Mouse (Mus musculus) heart, adult 2 months (tissue): ENCODE measurements at regions not wholly inside any gene's neighbourhood (a gene's known extent, or its start where the extent isn't known, plus 50 kb on each side); places are given as distances from the start of the nearest gene placed in this dataset.

Experiments used
- DNase-seq, 2 experiments: peaks; one replicate each; pipeline ENCODE4 v3.0.0; 2021
- H3K27ac ChIP-seq: fragments of 200-600 bp; 2 replicates; pipeline ENCODE4 v1.8.1; 2022
- H3K27me3 ChIP-seq: fragments of 200-500 bp; 2 replicates; pipeline ENCODE4 v1.6.1; 2012; ENCODE audit warnings: mild to moderate bottlenecking, low read length, inconsistent platforms, mixed read lengths; ENCODE audit not compliant: control insufficient read depth, insufficient read depth
- H3K36me3 ChIP-seq: fragments of 200-500 bp; 2 replicates; pipeline ENCODE4 v1.6.1; 2012; ENCODE audit warnings: low read length, inconsistent platforms; ENCODE audit not compliant: control insufficient read depth, insufficient read depth
- H3K4me1 ChIP-seq: fragments of 200-500 bp; 2 replicates; pipeline ENCODE4 v1.6.1; 2011; ENCODE audit warnings: low read length; ENCODE audit not compliant: control insufficient read depth, insufficient read depth
- H3K4me3 ChIP-seq: fragments of 200-600 bp; 2 replicates; pipeline ENCODE4 v1.8.1; 2022
- H3K79me2 ChIP-seq: fragments of 200-500 bp; replicated peaks from 2 replicates; pipeline ENCODE4 v1.6.1; 2012; ENCODE audit warnings: mild to moderate bottlenecking, inconsistent platforms, low read length, moderate library complexity, mixed read lengths; ENCODE audit not compliant: control insufficient read depth, insufficient read depth
- H3K9ac ChIP-seq: fragments of 200-500 bp; 2 replicates; pipeline ENCODE4 v1.6.1; 2012; ENCODE audit warnings: low read depth, mild to moderate bottlenecking, control low read depth, inconsistent platforms, low read length, mixed read lengths
- CTCF ChIP-seq: fragments of 200-600 bp; IDR thresholded peaks from 2 replicates; pipeline ENCODE4 v1.8.1; 2022; ENCODE audit warnings: antibody characterized with exemption, mild to moderate bottlenecking, moderate library complexity
- EP300 ChIP-seq: fragments of 200-500 bp; IDR thresholded peaks from 2 replicates; pipeline ENCODE4 v1.6.1; 2011; ENCODE audit warnings: low read depth, low read length, control low read depth; ENCODE audit not compliant: insufficient read depth
- POLR2A ChIP-seq: fragments of 200-500 bp; IDR thresholded peaks from 2 replicates; pipeline ENCODE4 v1.6.1; 2011; ENCODE audit warnings: mild to moderate bottlenecking, low read depth, low read length, control low read depth; ENCODE audit not compliant: insufficient read depth
- WGBS: fragments of 180-500 bp; shearing (Covaris S2); methylation state at CpG from one replicate; pipeline ENCODE4 v1.1.7; 2018; 5-methylcytosine and 5-hydroxymethylcytosine counted together
- intact Hi-C: fragments of 180-260 bp; cut with DNase I; formaldehyde crosslinking; loops from one replicate; pipeline ENCODE4 v1.15.1; 2025

GRCm38 (mm10) chr7:37270841-37271240 lies 502.6 kb downstream of the Zfp536 start:
- Histone ChIP-seq H3K4me3 (no peak overlapping the region), H3K27me3 (no peaks in the 10 kb centered on the region), H3K9ac (no peak overlapping the region), H3K27ac (no peak overlapping the region), H3K79me2 (no peaks in the 10 kb centered on the region), H3K4me1 (no peaks in the 10 kb centered on the region), H3K36me3 (no peaks in the 10 kb centered on the region)
- no peak for DNase-seq
- intact Hi-C loops: no loop called here
- WGBS: 80% methylated on average over 3 of the region's 3 CpGs
- TF ChIP-seq POLR2A (no peak), EP300 (no peak), CTCF (no peak)

- Histone ChIP-seq H3K27me3 (no peaks in the 10 kb centered on the region), H3K4me1 (no peaks in the 10 kb centered on the region), H3K9ac (no peak overlapping the region), H3K27ac (no peak overlapping the region), H3K79me2 (no peaks in the 10 kb centered on the region), H3K36me3 (no peaks in the 10 kb centered on the region), H3K4me3 (no peak overlapping the region)
- TF ChIP-seq CTCF: no peak
- TF ChIP-seq EP300: no peak
- no peak for TF ChIP-seq POLR2A
- intact Hi-C loops: no loop called here
- WGBS: 30% methylated on average over 5 of the region's 5 CpGs
- peak; percentile 41 to 51 for DNase-seq
Measured at GRCm38 (mm10) chr7:37290018-37290417, 483.4 kb downstream of the Zfp536 start.

- no peak overlapping the region for H3K27ac ChIP-seq
- H3K27me3 ChIP-seq: no peaks in the 10 kb centered on the region
- DNase-seq: peak; percentile 6 to 20
- no peaks in the 10 kb centered on the region for H3K4me1 ChIP-seq
- no peaks in the 10 kb centered on the region for H3K79me2 ChIP-seq
- H3K4me3 ChIP-seq: no peak overlapping the region
- intact Hi-C loops: no loop called here
- 43% methylated on average over 19 of the region's 19 CpGs for WGBS
- no peak overlapping the region for H3K9ac ChIP-seq
- no peak for TF ChIP-seq EP300
- TF ChIP-seq POLR2A: no peak
- no peak for TF ChIP-seq CTCF
- no peaks in the 10 kb centered on the region for H3K36me3 ChIP-seq
Measured at GRCm38 (mm10) chr7:37290493-37291045, 482.9 kb downstream of the Zfp536 start.

GRCm38 (mm10) chr7:37291726-37292125 lies 481.7 kb downstream of the Zfp536 start:
- Histone ChIP-seq H3K4me1 (no peaks in the 10 kb centered on the region), H3K27me3 (no peaks in the 10 kb centered on the region), H3K27ac (no peak overlapping the region), H3K4me3 (no peak overlapping the region), H3K79me2 (no peaks in the 10 kb centered on the region), H3K36me3 (no peaks in the 10 kb centered on the region), H3K9ac (no peak overlapping the region)
- intact Hi-C loops: no loop called here
- no peak for TF ChIP-seq EP300
- peak; percentile 53 to 69 for DNase-seq
- 65% methylated on average over 7 of the region's 7 CpGs for WGBS

- WGBS: 77% methylated on average over 9 of the region's 9 CpGs
- no peak overlapping the region for H3K9ac ChIP-seq
- intact Hi-C loops: no loop called here
- no peak overlapping the region for H3K4me3 ChIP-seq
- H3K4me1 ChIP-seq: no peaks in the 10 kb centered on the region
- no peaks in the 10 kb centered on the region for H3K79me2 ChIP-seq
- H3K36me3 ChIP-seq: no peaks in the 10 kb centered on the region
- TF ChIP-seq CTCF: no peak
- no peak for TF ChIP-seq EP300
- no peak for TF ChIP-seq POLR2A
- H3K27ac ChIP-seq: no peak overlapping the region
- DNase-seq: no peak
- no peaks in the 10 kb centered on the region for H3K27me3 ChIP-seq
Measured at GRCm38 (mm10) chr7:37292554-37292953, 480.9 kb downstream of the Zfp536 start.

- Histone ChIP-seq H3K27me3 (no peaks in the 10 kb centered on the region), H3K9ac (no peak overlapping the region), H3K27ac (no peak overlapping the region), H3K79me2 (no peaks in the 10 kb centered on the region), H3K4me3 (no peak overlapping the region), H3K4me1 (no peaks in the 10 kb centered on the region), H3K36me3 (no peaks in the 10 kb centered on the region)
- WGBS: 19% methylated on average over 3 of the region's 3 CpGs
- TF ChIP-seq CTCF: peak; percentile 14; the same call in 1 of the 2 replicates
- TF ChIP-seq EP300: no peak
- no peak for TF ChIP-seq POLR2A
- no peak for DNase-seq
- intact Hi-C loops: no loop called here
Measured at GRCm38 (mm10) chr7:37298888-37299287, 474.6 kb downstream of the Zfp536 start.
